Mouse (Mus musculus): ENCODE data around the gene 6720489N17Rik. TPM values are rescaled to one million over a fixed set of nuclear protein-coding genes. Genes with fewer than 3 reads are reported as not detected.
"Not testable (repeated sequence)": the region's sequence is repeated elsewhere in the genome, so short reads cannot be mapped to it uniquely, and the experiment has no call there.

6720489N17Rik gene
- 16.1 and 16.8 TPM in 2 replicates for polyA plus RNA-seq (2016; fragmentation: Nextera tagmentation; extraction: Ambion mirVana)

GRCm38 (mm10) chr13:62623577-62624276 is at the start of gene 6720489N17Rik:
Gene 6720489N17Rik (minus strand): TSS chr13:62624182.
- H3K4me1 ChIP-seq; H3K27me3 ChIP-seq (ENCODE audit: low read depth, poor library complexity, severe bottlenecking): not testable (repeated sequence)
- Histone ChIP-seq H3K36me3 (peaks cover 21% of the 10 kb centered on the region), H3K27ac (replicated peaks) (peak within 1 kb of the TSS; percentile 83), H3K4me3 (peak within 1 kb of the TSS; percentile 57), H3K9me3 (replicated peaks) (peaks cover 23% of the 10 kb centered on the region; the same call in 1 of the 2 replicates)
- peak; percentile 82 for DNase-seq (ENCODE audit: low spot score)
- WGBS, result under 1% methylated on average over 15 of the region's 15 CpGs

- no peak for DNase-seq (ENCODE audit: low spot score)
- H3K4me1 ChIP-seq, result no peaks in the 10 kb centered on the region
- peaks cover 12% of the 10 kb centered on the region; the same call in 1 of the 2 replicates for H3K9me3 ChIP-seq (replicated peaks)
- peak overlapping the region; percentile 63 for H3K4me3 ChIP-seq
- H3K36me3 ChIP-seq, result 0 out of 2 replicates have a peak, but pooled peaks cover 12% of the 10 kb centered on the region
- H3K27me3 ChIP-seq (ENCODE audit: low read depth, poor library complexity, severe bottlenecking), result no peaks in the 10 kb centered on the region
- H3K27ac ChIP-seq (replicated peaks), result peak overlapping the region; percentile 73
- WGBS, result 21% methylated on average over 8 of the region's 8 CpGs
Observed at GRCm38 (mm10) chr13:62653369-62653743, 29.4 kb upstream of the 6720489N17Rik start.

- DNase-seq (ENCODE audit: low spot score), result peak; percentile 68
- H3K27me3 ChIP-seq (ENCODE audit: low read depth, poor library complexity, severe bottlenecking); H3K4me1 ChIP-seq: not testable (repeated sequence)
- 1% methylated on average over 16 of the region's 16 CpGs for WGBS
- Histone ChIP-seq H3K9me3 (replicated peaks) (peaks cover 17% of the 10 kb centered on the region; the same call in 1 of the 2 replicates), H3K27ac (replicated peaks) (peak overlapping the region; percentile 73), H3K36me3 (0 out of 2 replicates have a peak, but pooled peaks cover 15% of the 10 kb centered on the region), H3K4me3 (peak overlapping the region; percentile 63)
Observed at GRCm38 (mm10) chr13:62652681-62653368, 28.8 kb upstream of the 6720489N17Rik start.

GRCm38 (mm10) chr13:62627071-62627470 is 3.1 kb upstream of the 6720489N17Rik start:
- WGBS, result 21% methylated on average over 1 of the region's 1 CpGs
- H3K9me3 ChIP-seq (replicated peaks); DNase-seq (ENCODE audit: low spot score); H3K27ac ChIP-seq (replicated peaks); H3K27me3 ChIP-seq (ENCODE audit: low read depth, poor library complexity, severe bottlenecking); H3K4me3 ChIP-seq; H3K4me1 ChIP-seq; H3K36me3 ChIP-seq: not testable (repeated sequence)

- Histone ChIP-seq H3K9me3 (replicated peaks) (peaks cover 19% of the 10 kb centered on the region; the same call in 1 of the 2 replicates), H3K36me3 (peaks cover 16% of the 10 kb centered on the region), H3K27ac (replicated peaks) (peak overlapping the region; percentile 83), H3K4me3 (peak overlapping the region; percentile 57)
- peak; percentile 24 for DNase-seq (ENCODE audit: low spot score)
- WGBS, result 12% methylated on average over 7 of the region's 7 CpGs
- not testable (repeated sequence) for H3K27me3 ChIP-seq (ENCODE audit: low read depth, poor library complexity, severe bottlenecking); H3K4me1 ChIP-seq
Observed at GRCm38 (mm10) chr13:62624277-62624665, 289 bp upstream of the 6720489N17Rik start.

GRCm38 (mm10) chr13:62617449-62617848 is 6.5 kb downstream of the 6720489N17Rik start:
- not testable (repeated sequence) for H3K4me3 ChIP-seq
- H3K9me3 ChIP-seq (replicated peaks), result peaks cover 58% of the 10 kb centered on the region
- WGBS, result 91% methylated on average over 4 of the region's 4 CpGs

GRCm38 (mm10) chr13:62571099-62571498 is 52.9 kb downstream of the 6720489N17Rik start, which contains the start of gene Zfp934:
Gene Zfp934 (minus strand): TSS chr13:62571199.
- H3K4me1 ChIP-seq; H3K27ac ChIP-seq (replicated peaks); DNase-seq (ENCODE audit: low spot score); H3K36me3 ChIP-seq; H3K4me3 ChIP-seq; H3K9me3 ChIP-seq (replicated peaks); H3K27me3 ChIP-seq (ENCODE audit: low read depth, poor library complexity, severe bottlenecking): not testable (repeated sequence)
- 84% methylated on average over 4 of the region's 6 CpGs for WGBS

More at GRCm38 (mm10) chr13:62617449-62617848, 6.5 kb downstream of the 6720489N17Rik start:
- H3K4me1 ChIP-seq; H3K27ac ChIP-seq (replicated peaks); DNase-seq (ENCODE audit: low spot score); H3K27me3 ChIP-seq (ENCODE audit: low read depth, poor library complexity, severe bottlenecking): not testable (repeated sequence)
- H3K36me3 ChIP-seq, result peaks cover 49% of the 10 kb centered on the region

- H3K4me3 ChIP-seq; H3K4me1 ChIP-seq; DNase-seq (ENCODE audit: low spot score); H3K27ac ChIP-seq (replicated peaks); H3K27me3 ChIP-seq (ENCODE audit: low read depth, poor library complexity, severe bottlenecking); H3K36me3 ChIP-seq; H3K9me3 ChIP-seq (replicated peaks): not testable (repeated sequence)
- 27% methylated on average over 1 of the region's 1 CpGs for WGBS
Observed at GRCm38 (mm10) chr13:62561696-62562095, 62.3 kb downstream of the 6720489N17Rik start.

- Histone ChIP-seq H3K4me3 (peak within 1 kb of the TSS; percentile 55), H3K36me3 (peaks cover 23% of the 10 kb centered on the region), H3K27ac (replicated peaks) (peak within 1 kb of the TSS; percentile 77), H3K9me3 (replicated peaks) (peaks cover 32% of the 10 kb centered on the region)
- H3K27me3 ChIP-seq (ENCODE audit: low read depth, poor library complexity, severe bottlenecking); H3K4me1 ChIP-seq: not testable (repeated sequence)
- WGBS, result 4% methylated on average over 27 of the region's 27 CpGs
- peak; percentile 28 for DNase-seq (ENCODE audit: low spot score)
Observed at GRCm38 (mm10) chr13:62558189-62559110, 65.5 kb downstream of the 6720489N17Rik start, which contains the start of gene Zfp935. Gene Zfp935 (minus strand): TSS chr13:62558511.

Small RNA genes within 50 kb of the gene (microRNA-seq; reads per million reads assigned to microRNA genes)
- gene Gm24020, result not detected

Other genes with a start within 250 kb of the 6720489N17Rik start
- 4.6 and 6.6 TPM in 2 replicates for gene Gm3604, start 241.0 kb downstream of the 6720489N17Rik start, polyA plus RNA-seq (2016; fragmentation: Nextera tagmentation; extraction: Ambion mirVana)
- 13.3 and 13.7 TPM in 2 replicates for gene Gm49359, start 157.3 kb downstream of the 6720489N17Rik start, polyA plus RNA-seq (2016; fragmentation: Nextera tagmentation; extraction: Ambion mirVana)
- gene Zfp935, start 65.7 kb downstream of the 6720489N17Rik start, polyA plus RNA-seq (2016; fragmentation: Nextera tagmentation; extraction: Ambion mirVana), result not detected in 2 replicates
- gene Zfp934, start 53.0 kb downstream of the 6720489N17Rik start, polyA plus RNA-seq (2016; fragmentation: Nextera tagmentation; extraction: Ambion mirVana), result 19.9 and 20.4 TPM in 2 replicates
- 31.6 and 31.7 TPM in 2 replicates for gene Platr25, start 136.5 kb upstream of the 6720489N17Rik start, polyA plus RNA-seq (2016; fragmentation: Nextera tagmentation; extraction: Ambion mirVana)
- 10.4 and 10.9 TPM in 2 replicates for gene Gm5141, start 161.6 kb upstream of the 6720489N17Rik start, polyA plus RNA-seq (2016; fragmentation: Nextera tagmentation; extraction: Ambion mirVana)
- not detected in 2 replicates for gene Fbp2, start 234.2 kb upstream of the 6720489N17Rik start, polyA plus RNA-seq (2016; fragmentation: Nextera tagmentation; extraction: Ambion mirVana)

Data from midbrain, embryonic 10.5 days (tissue).